Mouse (Mus musculus) c-Kit-positive CD71-negative TER-119-negative erythroid progenitor cells, embryonic 14.5 days (primary cell): ENCODE data around the gene Tbc1d7.

Source experiments
- DNase-seq: peaks from one replicate; pipeline ENCODE4 v3.0.0-alpha.2; 2013; ENCODE audit warnings: low read depth

Gene Tbc1d7

GRCm38 (mm10) chr13:43193266-43193665, 22.0 kb upstream of the Tbc1d7 start:
- DNase-seq = peak; percentile 54

GRCm38 (mm10) chr13:43191741-43192192, 20.5 kb upstream of the Tbc1d7 start:
- peak; percentile 68 for DNase-seq

DNA sequence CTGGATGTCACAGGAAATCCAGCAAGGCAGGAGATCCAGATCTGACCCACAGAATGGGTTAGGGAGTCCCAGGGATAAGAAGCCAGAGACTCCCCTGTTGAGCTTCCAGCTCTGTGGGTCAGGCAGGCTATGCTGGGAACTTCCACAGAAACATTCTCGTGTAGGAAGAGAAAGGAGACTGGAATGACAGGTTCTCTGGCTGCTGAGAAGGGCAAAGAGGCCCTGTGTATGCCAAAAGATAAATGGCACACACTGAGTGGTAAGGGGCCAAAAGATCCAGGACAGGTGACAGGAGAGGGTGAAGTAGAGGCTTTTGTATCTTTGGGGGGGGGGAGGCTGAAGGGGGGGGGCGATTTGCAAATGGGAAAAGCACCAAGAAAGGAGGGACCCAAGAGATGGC, 20.0 kb upstream of the Tbc1d7 start:
- no peak for DNase-seq

GRCm38 (mm10) chr13:43187736-43188135, 16.4 kb upstream of the Tbc1d7 start:
- DNase-seq = no peak

DNA sequence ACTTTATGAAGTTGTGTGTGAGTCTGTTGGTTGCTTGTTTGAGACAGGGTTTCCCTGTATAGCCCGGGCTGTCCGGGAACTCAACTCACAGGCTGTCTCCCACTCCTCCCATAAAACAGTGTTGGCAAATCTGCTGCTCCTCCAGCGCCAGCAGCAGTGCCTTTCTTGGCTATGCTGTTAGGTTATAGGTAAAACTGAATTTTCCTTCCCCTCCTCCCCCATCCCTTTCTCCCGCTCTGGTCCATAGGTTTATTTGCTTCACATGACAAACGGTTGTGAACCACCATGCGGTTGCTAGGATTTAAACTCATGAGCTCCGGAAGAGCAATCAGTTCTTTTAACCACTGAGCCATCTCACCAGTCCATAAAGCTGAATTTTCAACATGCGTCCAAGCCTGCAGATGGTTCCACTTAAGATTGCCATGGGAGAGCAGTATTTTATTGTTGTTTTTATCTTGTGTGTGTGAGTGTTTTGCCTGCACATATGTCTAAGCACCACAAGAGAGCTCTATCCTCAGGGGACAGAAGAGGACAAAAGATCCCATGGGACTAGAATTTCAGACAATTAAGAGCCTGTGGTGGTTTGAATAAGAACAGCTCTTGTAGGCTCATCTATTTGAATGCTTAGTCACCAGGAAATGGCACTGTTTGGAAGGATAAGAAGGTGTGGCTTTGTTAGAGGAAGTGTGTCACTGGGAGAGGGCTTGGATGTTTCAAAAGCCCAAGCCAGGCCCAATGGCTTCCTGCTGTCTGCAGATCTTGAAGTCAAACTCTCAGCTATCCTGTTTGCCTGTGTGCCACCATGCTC, 12.2 kb upstream of the Tbc1d7 start:
- no peak for DNase-seq

- peak; percentile 93 for DNase-seq
Observed at GRCm38 (mm10) chr13:43182465-43183201, 11.3 kb upstream of the Tbc1d7 start.

DNA sequence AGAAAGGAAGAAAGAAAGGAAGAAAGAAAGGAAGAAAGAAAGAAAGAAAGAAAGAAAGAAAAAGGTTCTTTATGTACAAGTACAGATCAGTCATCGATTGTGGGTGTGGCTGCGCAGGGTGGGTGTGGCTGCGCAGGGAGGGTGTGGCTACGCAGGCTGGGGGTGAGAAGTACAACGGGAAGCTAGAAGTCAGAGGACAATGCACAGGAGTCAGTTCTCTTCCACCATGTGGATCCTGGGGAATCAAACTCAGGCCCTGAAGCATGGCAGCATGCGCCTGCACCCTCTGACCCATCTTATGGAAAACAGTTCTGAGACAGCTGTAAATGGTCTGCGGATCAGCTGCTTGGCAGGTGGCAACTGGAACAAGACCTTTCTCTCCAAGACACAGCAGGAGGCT, 9.8 kb upstream of the Tbc1d7 start:
- DNase-seq = no peak

DNA sequence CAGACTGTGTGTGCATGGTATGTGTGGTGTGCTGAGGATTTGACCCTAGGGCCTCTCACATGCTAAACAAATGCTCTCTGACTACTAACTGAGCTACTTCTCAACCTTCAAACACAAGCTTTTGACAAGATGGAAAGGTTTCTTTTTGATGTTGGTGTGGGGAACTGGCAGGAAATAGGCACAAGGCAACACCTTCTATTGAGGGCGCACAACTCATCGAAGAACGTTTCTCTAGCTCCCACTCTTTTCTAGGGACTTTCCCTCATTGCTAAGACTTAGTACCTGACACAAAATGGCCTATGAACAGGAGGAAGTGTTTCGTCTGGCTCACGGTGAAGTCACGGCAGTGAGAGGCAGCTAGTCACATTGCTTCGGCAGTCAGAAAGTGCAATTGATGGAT, 6.0 kb upstream of the Tbc1d7 start:
- DNase-seq = no peak

DNA sequence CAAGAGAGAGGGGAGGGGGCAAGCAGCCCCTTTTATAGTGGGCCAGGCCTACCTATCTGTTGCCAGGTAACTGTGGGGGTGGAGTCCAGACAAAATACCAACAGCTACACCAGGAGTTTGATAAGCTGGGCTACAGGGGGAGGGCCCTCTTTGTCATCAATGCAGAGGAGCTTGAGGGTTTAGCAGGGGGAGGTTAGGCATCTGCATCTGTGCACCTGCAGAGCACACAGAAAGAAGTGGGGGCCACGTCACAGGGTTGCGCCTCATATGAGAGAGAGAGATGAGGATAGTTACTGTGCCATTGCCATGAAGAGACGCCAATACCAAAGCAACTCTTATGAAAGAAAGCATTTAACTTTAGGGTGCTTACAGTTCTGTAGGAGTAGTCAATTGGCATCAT, 5.4 kb upstream of the Tbc1d7 start:
- no peak for DNase-seq

DNA sequence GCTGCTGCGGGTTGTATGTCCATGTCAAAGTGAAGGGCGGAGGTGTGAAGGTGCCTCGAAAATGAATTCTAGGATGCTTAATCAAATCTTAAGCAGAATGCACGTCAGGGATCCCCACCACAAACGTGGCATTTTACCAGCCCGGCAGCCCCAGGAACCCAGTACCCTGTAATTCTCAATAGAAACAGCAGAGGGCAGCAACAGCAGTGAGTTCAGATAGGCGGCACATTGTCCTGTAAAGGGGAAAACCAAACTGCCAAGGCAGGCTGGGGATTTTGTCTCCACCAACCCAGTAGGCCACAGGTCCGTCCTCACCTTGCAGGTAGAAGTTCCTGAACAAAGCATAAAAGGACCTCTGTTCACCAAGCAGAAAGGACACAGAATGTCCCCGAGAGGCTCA, 2.0 kb upstream of the Tbc1d7 start:
- DNase-seq = no peak

DNA sequence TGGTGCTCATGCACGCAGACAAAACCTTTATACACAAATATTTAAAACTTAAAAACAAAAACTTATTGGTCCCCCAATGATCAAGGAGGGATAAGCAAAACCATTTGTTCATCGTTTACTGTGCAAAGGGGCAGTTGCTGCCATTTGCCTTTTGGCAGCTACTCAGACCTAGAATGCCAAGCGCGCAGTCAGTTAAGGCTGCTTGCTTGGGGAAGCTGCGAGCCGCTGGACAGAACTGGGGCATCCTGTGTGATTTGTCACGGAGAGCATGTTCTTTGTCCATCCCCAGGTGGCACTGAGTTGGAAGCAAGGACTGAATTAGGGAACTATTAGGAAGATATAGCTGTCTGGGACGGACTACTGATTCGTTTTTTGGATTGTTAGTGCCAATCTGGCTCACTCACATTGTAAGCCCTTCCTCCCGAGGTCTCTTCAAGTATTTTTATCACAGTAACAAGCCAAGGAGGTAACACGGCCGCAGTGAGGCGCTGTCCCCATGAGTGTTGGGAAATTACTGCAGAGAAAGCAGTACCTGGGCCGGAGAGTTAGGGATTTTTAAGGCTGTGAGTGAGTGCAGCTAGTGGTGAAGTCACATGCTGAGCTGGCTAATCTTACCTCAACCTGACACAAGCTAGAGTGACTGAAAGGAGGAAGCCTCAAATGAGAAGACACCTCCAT, 874 bp upstream of the Tbc1d7 start:
- DNase-seq = no peak

GRCm38 (mm10) chr13:43167721-43168120, 3.6 kb downstream of the Tbc1d7 start:
- DNase-seq = no peak

- no peak for DNase-seq
Observed at GRCm38 (mm10) chr13:43159429-43159828, 11.9 kb downstream of the Tbc1d7 start.

DNA sequence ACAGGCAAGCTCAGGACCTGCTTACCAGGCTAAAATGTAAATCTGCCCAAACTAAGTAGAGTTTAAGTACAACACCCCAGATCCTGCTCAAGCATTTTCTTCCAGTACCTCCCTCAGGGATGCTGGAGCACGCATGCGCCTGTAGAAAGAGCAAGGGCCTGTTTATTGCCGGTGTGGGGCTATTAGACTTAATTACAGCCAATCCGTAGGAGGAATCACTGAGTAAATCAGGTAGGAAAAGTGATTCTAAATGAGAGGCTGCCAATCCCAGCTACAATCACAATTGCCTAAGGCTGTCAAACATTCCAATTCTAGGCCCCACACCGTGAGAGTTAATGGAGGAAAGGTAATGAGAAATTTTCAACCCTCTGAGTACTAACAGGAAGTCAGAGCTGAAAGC, 13.0 kb downstream of the Tbc1d7 start:
- DNase-seq = no peak

DNA sequence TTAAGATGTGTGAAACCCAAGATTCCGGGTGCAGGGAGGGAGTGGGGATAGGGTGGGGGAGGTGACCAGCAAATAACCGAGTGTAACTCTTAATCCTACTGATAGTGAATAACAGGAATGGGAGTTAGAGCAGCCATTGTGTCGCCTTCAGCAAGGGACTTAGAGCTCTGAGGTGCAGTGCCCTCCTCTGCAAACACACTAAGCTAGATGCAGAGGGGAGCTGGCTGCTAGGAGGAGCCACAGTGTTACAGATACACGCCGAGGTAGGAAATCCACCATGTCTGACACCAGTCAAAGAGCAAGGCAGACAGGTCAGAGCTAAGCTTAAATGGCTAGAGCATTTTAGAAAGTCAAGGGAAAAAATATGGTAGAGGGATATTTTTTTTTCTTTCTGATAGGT, 13.9 kb downstream of the Tbc1d7 start:
- DNase-seq = no peak

DNA sequence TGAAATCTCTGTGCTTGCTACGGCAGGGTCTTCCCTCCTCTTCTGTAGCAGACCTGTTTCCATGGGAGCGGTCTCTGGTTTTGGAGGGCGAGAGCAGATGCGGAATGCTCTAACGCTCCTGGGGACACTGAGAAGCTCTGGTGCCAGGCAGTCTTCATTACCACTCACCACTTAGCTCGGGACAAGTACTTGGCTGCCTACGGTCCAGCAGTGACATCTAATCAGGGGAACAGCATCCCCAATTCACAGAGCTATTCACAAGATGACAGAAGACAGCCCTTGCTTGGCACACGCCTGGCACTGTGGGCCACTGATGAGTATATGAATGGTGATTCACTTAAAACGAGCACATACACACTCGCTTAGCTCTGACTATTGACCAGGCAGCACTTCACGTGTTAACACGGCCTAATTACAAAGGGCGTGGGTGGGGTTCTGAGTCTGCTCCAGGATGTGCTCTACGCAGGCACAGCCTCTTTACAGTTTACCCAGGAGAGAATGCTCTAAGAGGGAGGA, 19.2 kb downstream of the Tbc1d7 start:
- DNase-seq = no peak

DNA sequence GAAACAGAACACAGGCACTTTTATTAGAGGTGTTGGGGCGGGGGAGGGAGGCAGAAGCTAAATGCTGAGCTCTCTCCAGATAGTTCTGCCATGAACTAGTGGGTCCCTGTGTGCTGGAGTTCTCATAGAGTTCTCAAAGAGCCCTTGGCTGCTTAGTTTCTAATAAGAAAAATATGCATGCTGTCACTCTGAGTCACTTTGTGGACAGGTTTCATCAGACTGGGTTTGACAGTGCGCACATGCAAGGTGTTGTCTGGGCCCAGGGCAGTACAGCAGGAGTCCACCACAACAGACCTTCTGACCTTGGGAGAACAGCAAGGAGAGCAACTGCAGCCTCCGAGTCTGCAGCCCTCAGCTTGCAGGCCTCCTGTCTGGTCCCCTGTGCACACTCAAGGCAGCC, 21.6 kb downstream of the Tbc1d7 start:
- no peak for DNase-seq

- DNase-seq = no peak
Observed at GRCm38 (mm10) chr13:43148692-43149091, 22.6 kb downstream of the Tbc1d7 start.

DNA sequence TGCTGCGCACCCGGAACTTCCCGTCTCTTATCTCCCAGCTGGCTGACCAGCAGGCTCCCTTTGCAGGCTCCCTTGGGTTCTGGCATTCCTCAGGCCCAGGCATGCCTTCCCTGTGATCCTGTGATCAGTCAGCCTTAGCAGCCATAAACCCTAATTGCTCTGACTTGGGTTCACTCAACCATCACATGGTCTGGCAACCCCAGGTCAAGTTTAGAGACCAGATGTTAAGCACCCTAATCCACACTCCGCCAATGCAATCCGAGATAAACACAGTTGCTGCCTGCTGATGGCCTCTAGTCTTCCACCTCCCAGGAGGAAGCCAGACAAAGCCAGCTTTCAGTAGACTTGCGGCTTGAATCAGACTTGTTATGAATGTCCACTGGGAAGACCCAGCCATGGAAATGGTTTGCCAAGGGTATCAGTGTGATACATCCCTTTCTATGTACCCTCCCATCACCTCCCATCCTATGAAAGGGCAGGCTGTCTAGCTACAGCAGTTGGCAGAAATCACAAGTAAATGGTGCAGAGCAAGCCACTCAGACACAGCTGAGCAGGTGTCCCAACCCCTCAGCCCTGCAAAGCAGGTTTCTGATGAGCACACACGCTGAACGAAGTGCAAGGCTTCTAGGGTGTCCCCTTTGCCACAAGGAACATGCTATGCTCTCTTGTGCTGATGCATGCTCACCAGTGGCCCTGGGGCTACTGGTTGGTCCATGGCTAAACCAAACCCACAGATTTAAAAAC, 24.6 kb downstream of the Tbc1d7 start:
- DNase-seq = no peak

DNA sequence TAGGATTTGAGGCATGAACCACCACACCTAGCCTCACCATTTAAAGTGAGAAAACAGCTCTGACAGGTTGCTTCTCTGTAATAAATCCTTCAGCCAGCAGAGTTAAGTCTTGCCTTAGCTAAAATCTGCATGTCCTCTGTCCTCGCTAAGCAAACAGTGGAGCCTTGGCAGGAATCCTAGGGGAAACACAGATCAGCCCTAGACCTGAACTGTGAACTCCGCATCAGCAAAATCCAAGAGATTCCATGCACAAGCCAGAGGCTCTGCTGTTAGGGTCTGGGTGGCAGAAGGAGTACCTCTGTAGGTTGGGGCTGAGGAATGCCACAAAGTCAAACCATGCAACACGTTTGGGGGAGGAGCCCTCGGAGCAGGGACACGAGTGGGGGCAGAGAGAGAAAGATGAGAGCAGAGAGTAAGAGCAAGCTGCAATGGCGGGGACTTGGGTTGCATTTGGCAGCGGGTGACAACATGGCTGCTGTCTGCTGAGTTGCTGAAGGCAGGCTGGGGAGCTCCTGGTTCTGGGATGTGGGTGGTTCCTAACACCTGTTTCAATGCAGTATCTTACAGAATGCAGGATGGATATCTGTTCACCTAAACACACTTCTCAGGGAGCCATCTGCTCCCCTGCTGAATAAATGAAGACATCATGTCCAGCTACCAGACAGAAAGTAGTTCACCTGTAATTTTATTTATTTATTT, 26.4 kb downstream of the Tbc1d7 start:
- no peak for DNase-seq

DNA sequence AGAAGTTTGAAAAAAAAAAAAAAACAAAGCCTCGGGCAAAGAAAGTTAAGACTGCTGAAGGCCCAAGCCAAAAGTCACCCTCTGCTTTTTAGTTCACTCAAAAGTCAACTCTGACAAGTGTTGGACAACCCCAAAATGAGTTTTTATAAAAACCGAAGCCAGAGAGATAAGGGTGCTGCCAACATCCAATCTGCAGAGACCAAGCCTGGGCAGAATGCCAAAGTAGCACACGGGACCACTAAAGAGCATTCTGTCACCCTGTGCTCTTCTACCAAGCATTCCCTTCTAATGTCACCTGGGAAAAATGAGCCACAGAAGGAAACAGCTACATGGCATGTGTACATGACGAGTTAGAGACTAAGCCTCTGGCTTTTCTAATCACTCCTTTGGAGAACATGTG, 36.8 kb downstream of the Tbc1d7 start:
- no peak for DNase-seq
